Mouse (Mus musculus) MEL (cell line): ENCODE data around the gene Dcdc2b.
A peak's percentile ranks its signal among the peaks of the same experiment; 100 is the strongest.

Experiments
- CTCF ChIP-seq, 3 experiments: IDR thresholded peaks in 2 of 3; conservative IDR thresholded peaks in 1 of 3; 2 replicates each; pipeline ENCODE4 v1.5.1; 2011 to 2012; ENCODE audit warnings: low read length in 3 of 3, low read depth in 2 of 3, mild to moderate bottlenecking in 2 of 3, improper control_type of control experiment in 1 of 3, inconsistent platforms in 1 of 3, mixed read lengths in 1 of 3, moderate library complexity in 1 of 3; ENCODE audit not compliant: control insufficient read depth in 1 of 3, insufficient read depth in 1 of 3, poor library complexity in 1 of 3, severe bottlenecking in 1 of 3
- EP300 ChIP-seq, 2 experiments: IDR thresholded peaks; 2 replicates each; pipeline ENCODE4 v1.6.1; 2011; ENCODE audit warnings: improper control_type of control experiment in 2 of 2, low read length in 2 of 2, low read depth in 1 of 2, mild to moderate bottlenecking in 1 of 2
- POLR2AphosphoS2 ChIP-seq: IDR thresholded peaks from 2 replicates; pipeline ENCODE4 v1.6.1; 2011; ENCODE audit warnings: low read length, improper control_type of control experiment

DNA sequence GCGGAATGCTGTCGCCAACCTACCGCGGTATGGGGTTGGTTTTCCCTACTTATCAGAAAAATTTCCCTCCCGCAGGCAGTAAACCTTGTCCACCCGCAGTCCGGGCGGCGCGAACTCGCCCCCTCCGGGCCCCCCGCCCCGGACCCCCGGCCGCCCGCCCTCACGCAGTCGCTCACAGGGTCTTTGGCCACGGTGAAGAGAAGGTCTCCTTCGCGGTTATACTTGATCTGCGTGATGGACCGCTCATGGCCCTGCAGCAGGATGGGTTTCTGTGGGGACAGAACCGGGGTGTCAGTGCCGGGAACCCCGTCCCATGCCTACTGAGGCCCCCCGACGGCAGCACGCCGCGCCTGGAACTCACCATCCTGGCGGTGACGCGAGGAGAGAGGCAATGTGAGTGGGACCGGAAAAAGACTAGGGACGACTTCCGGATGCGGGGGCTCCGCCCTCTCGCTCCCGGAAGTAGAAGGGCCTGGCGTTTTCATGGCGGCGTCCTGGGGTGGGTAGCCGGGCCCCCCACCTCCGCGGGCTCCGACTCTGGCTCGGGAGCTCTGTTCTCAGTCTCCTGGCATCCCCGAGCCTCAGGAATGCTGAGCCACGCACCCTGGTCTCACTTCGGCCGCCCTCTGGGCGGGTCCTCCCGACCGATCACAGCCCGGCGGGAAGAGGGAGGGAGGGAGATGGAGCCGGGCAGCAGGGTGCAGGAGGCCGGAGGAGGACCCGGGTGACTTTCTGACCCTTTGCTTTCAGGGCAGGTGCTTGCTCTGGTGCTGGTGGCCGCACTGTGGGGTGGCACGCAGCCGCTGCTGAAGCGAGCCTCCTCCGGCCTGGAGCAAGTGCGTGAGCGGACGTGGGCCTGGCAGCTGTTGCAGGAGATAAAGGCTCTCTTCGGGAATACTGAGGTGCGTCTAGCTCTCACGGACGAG lies 13.6 kb downstream of the Dcdc2b start, which contains the start of the genes Eif3i and Tmem234:
- peak in 1 of 2 experiments; percentile 4; a peak in 1 of 4 replicates for TF ChIP-seq EP300 (IDR thresholded peaks at IDR 0.05; ENCODE audit: low read depth in 1 of 2, low read length in 2 of 2)
- peak; percentile 85 for TF ChIP-seq POLR2AphosphoS2
- TF ChIP-seq CTCF (IDR thresholded peaks at IDR 0.05 in 2 of 3, conservative IDR thresholded peaks at IDR 0.05 in 1 of 3; ENCODE audit: control insufficient read depth in 1 of 3, insufficient read depth in 1 of 3, low read depth in 2 of 3, low read length in 3 of 3, poor library complexity in 1 of 3, severe bottlenecking in 1 of 3) = no peak
